Mouse (Mus musculus): ENCODE data around the gene Cyp2c37.
"Not testable (repeated sequence)": the region's sequence is repeated elsewhere in the genome, so short reads cannot be mapped to it uniquely, and the experiment has no call there.

Cyp2c37 gene

GRCm38 (mm10) chr19:39992140-39992539 lies at the start of gene Cyp2c37:
TSS of gene Cyp2c37 (plus strand) at chr19:39992424.
- DNase-seq (ENCODE audit: extremely low read depth, low read depth), result not testable (repeated sequence)

- DNase-seq (ENCODE audit: extremely low read depth, low read depth), result not testable (repeated sequence)
Observed at GRCm38 (mm10) chr19:39960861-39961260, 31.4 kb upstream of the Cyp2c37 start.

- not testable (repeated sequence) for DNase-seq (ENCODE audit: extremely low read depth, low read depth)
Observed at GRCm38 (mm10) chr19:39971096-39971495, 21.1 kb upstream of the Cyp2c37 start.

- no peak for DNase-seq (ENCODE audit: extremely low read depth, low read depth)
Observed at GRCm38 (mm10) chr19:39989471-39989870, 2.8 kb upstream of the Cyp2c37 start.
